Mouse (Mus musculus) adrenal gland, postnatal 10 days (tissue): Measurements from ENCODE around the gene Pithd1. TPM values are rescaled to one million over a fixed set of nuclear protein-coding genes. Genes with fewer than 3 reads are reported as not detected.
"Not testable (repeated sequence)": the region's sequence is repeated elsewhere in the genome, so short reads cannot be mapped to it uniquely, and the experiment has no call there.

Experiments used
- DNase-seq: peaks from one replicate; pipeline ENCODE4 v3.0.0; 2021; ENCODE audit warnings: mixed read lengths
- total RNA-seq, 2 experiments: library from RNA; stranded (reverse); gene quantifications; 2 replicates each; pipeline ENCODE4 v1.2.3; 2021

The Pithd1 gene
- total RNA-seq, 2 experiments from 2014 or later = 27.0 to 33.5 TPM

- DNase-seq = no peak
These were observed 650 bp upstream of the Pithd1 start for GRCm38 (mm10) chr4:135987714-135988113.

- no peak for DNase-seq
These were observed 642 bp downstream of the Pithd1 start for GRCm38 (mm10) chr4:135986301-135986942.

GRCm38 (mm10) chr4:135985769-135986168 lies 1.3 kb downstream of the Pithd1 start:
- DNase-seq = no peak

GRCm38 (mm10) chr4:135985193-135985592 lies 1.9 kb downstream of the Pithd1 start:
- DNase-seq = no peak

- DNase-seq = no peak
These were observed 2.5 kb downstream of the Pithd1 start for GRCm38 (mm10) chr4:135984556-135984955.

GRCm38 (mm10) chr4:135981524-135982063 lies 5.5 kb downstream of the Pithd1 start:
- DNase-seq = no peak

GRCm38 (mm10) chr4:135980223-135980622 lies 6.8 kb downstream of the Pithd1 start:
- not testable (repeated sequence) for DNase-seq

GRCm38 (mm10) chr4:135976146-135976545 lies 10.9 kb downstream of the Pithd1 start:
- DNase-seq = no peak

GRCm38 (mm10) chr4:135972911-135973811 lies 13.9 kb downstream of the Pithd1 start:
- DNase-seq = no peak

GRCm38 (mm10) chr4:135972556-135972906 lies 14.5 kb downstream of the Pithd1 start, which contains the start of gene Lypla2:
Gene Lypla2, minus strand, starts transcription at chr4:135972626.
- DNase-seq = peak; percentile 94

GRCm38 (mm10) chr4:135971805-135972555 lies 15.1 kb downstream of the Pithd1 start:
- DNase-seq = no peak

GRCm38 (mm10) chr4:135970585-135970984 lies 16.5 kb downstream of the Pithd1 start:
- DNase-seq = no peak

- DNase-seq = no peak
These were observed 17.9 kb downstream of the Pithd1 start for GRCm38 (mm10) chr4:135969070-135969750.

GRCm38 (mm10) chr4:135968271-135968869 lies 18.7 kb downstream of the Pithd1 start:
- no peak for DNase-seq

GRCm38 (mm10) chr4:135967086-135967760 lies 19.8 kb downstream of the Pithd1 start:
- DNase-seq = no peak

GRCm38 (mm10) chr4:135966283-135966682 lies 20.8 kb downstream of the Pithd1 start:
- no peak for DNase-seq

- no peak for DNase-seq
These were observed 22.0 kb downstream of the Pithd1 start for GRCm38 (mm10) chr4:135965113-135965512.

- DNase-seq = peak; percentile 82
These were observed 22.6 kb downstream of the Pithd1 start for GRCm38 (mm10) chr4:135964426-135964825.

GRCm38 (mm10) chr4:135963457-135964193 lies 23.4 kb downstream of the Pithd1 start, which contains the start of gene Gale:
Gene Gale, plus strand, starts transcription at chr4:135963727.
- DNase-seq = peak; percentile 98

GRCm38 (mm10) chr4:135962946-135963345 lies 24.1 kb downstream of the Pithd1 start:
- no peak for DNase-seq
